ENCODE assay signal across 13 mouse cellular contexts in the genomic region with DNA sequence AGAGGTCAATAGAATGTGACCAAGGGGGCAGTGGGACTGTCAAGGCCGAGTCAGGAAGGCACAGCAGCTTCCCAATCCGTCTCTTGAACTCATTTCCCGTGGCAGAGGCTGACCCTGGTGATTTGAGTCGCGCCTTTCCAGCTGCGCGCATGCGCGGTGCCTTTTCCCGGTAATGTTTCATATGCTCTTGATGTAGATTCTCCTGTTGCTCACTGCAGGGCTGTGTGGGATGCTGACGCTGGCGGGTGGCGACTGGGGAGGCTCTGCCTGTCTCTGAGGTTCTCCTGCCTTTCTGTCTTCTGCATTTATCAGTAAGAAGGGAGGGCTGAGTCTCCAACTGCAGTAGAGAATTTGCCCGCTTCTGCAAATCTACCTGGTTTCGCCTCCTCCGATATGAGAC. TPM values are rescaled to one million over a fixed set of nuclear protein-coding genes. Genes with fewer than 3 reads are reported as not detected.
DNase-seq lines count a peak whose midpoint lies in the region; ATAC-seq and TF ChIP-seq lines count a peak whose summit lies in the region.
"Had no signal": no experiment of that assay in that cellular context is flagged by ENCODE, and none has a peak within 500 bp of the region (broad histone marks: within the 10 kb centered on the region; RNA-seq: fewer than 3 reads in every experiment).

No protein-coding gene starts in this region.

- H3K27me3 ChIP-seq in limb, embryonic 13.5 days, result peaks cover 50% of the 10 kb centered on the region

- H3K27ac ChIP-seq in cortical plate, adult 2 months (ENCODE audit: insufficient read depth, low read length), result no peak overlapping the region
- no peak overlapping the region for H3K27ac ChIP-seq in limb, embryonic 13.5 days

- 51% methylated on average over 16 of the region's 16 CpGs for WGBS in limb, embryonic 13.5 days

- peak; percentile 54 for DNase-seq in left cerebral cortex, adult 11 months (ENCODE audit: low spot score)
- DNase-seq in left cerebral cortex, postnatal 4 days, result no peak
- DNase-seq in frontal cortex, postnatal 36 days (ENCODE audit: low spot score in 2 of 2), result peak; percentile 74 to 77
- DNase-seq in kidney, adult 18-20 months, result no peak
- DNase-seq in gastrocnemius, postnatal 36 days, result no peak
- DNase-seq: kidney, postnatal 14 days; lung, adult 2 months; spleen, adult 18-20 months had no signal

- no peak for ATAC-seq in limb, embryonic 13.5 days (ENCODE audit: low FRiP score, low read depth)
- no peak for ATAC-seq in inflammation-experienced regulatory T-cells, adult 6 months

- peak overlapping the region; percentile 25 for H3K4me2 ChIP-seq in limb, embryonic 13.5 days (replicated peaks)
- H3K4me2 ChIP-seq: heart, embryonic 12.5 days had no signal

- peak; percentile 26; the same call in 1 of the 2 replicates for TF ChIP-seq POLR2A in cortical plate, adult 2 months (IDR thresholded peaks at IDR 0.05; ENCODE audit: extremely low read depth, insufficient read depth, low read length)

- H3K36me3 ChIP-seq in limb, embryonic 13.5 days, result no peaks in the 10 kb centered on the region
- H3K36me3 ChIP-seq: heart, embryonic 12.5 days had no signal

- H3K9ac ChIP-seq in limb, embryonic 13.5 days, result no peak overlapping the region
- H3K9ac ChIP-seq: heart, embryonic 12.5 days had no signal

- intact Hi-C loops in left cerebral cortex, postnatal 4 days (cut with DNase I), result no loop called here
- intact Hi-C loops in gastrocnemius, postnatal 36 days (cut with DNase I), result no loop called here

- no peak overlapping the region for H3K4me3 ChIP-seq in cortical plate, adult 2 months (ENCODE audit: insufficient read depth, low read length)
- H3K4me3 ChIP-seq in limb, embryonic 13.5 days, result no peak overlapping the region
- H3K4me3 ChIP-seq: heart, embryonic 12.5 days; myocyte had no signal

- H3K4me1 ChIP-seq in cortical plate, adult 2 months (ENCODE audit: control insufficient read depth, insufficient read depth, low read length), result no peaks in the 10 kb centered on the region
- peaks cover 26% of the 10 kb centered on the region for H3K4me1 ChIP-seq in limb, embryonic 13.5 days
- H3K4me1 ChIP-seq: heart, embryonic 12.5 days had no signal

- no peaks in the 10 kb centered on the region for H3K9me3 ChIP-seq in limb, embryonic 13.5 days
- H3K9me3 ChIP-seq: heart, embryonic 12.5 days had no signal

- TF ChIP-seq CTCF in cortical plate, adult 2 months (IDR thresholded peaks at IDR 0.05; ENCODE audit: extremely low read depth, insufficient read depth, low read length), result no peak

RNA-seq across cellular contexts. Expression of a gene that starts 2.8 kb away (rescaled TPM):
- not detected for total RNA-seq in left cerebral cortex, postnatal 4 days (2021)
- 0.25 and 0.32 TPM in 2 replicates for polyA plus RNA-seq in cortical plate, adult 2 months (2012; rRNA removed)
- not detected in 2 replicates for polyA plus RNA-seq in limb, embryonic 13.5 days (2015; fragmentation: Nextera tagmentation; extraction: Ambion mirVana)
- total RNA-seq in gastrocnemius, postnatal 36 days (2021), result not detected
- polyA plus RNA-seq in inflammation-experienced regulatory T-cells, adult 6 months (2017; shearing (Covaris generic)), result not detected
- polyA plus RNA-seq: heart, embryonic 12.5 days; lung, adult 2 months; myocyte had no signal

RNA-seq across cellular contexts. Expression of a gene that starts 43.7 kb away (rescaled TPM):
- total RNA-seq in left cerebral cortex, postnatal 4 days (2021), result 10 to 100 TPM; 67.4 to 74.9 TPM
- polyA plus RNA-seq in cortical plate, adult 2 months (2012; rRNA removed), result 57.3 and 58.1 TPM in 2 replicates
- 2.7 and 3.4 TPM in 2 replicates for polyA plus RNA-seq in limb, embryonic 13.5 days (2015; fragmentation: Nextera tagmentation; extraction: Ambion mirVana)
- total RNA-seq in gastrocnemius, postnatal 36 days (2021), result under 1 TPM; 0.32 to 0.61 TPM
- polyA plus RNA-seq in inflammation-experienced regulatory T-cells, adult 6 months (2017; shearing (Covaris generic)), result not detected

Comparison
In these comparisons a context has a peak if more than half of its experiments do, and no peak if none do; other contexts are left out.
1. DNase-seq: peak in left cerebral cortex, adult 11 months (single experiment) and frontal cortex, postnatal 36 days (2 of 2); none in left cerebral cortex, postnatal 4 days (single experiment), kidney, adult 18-20 months (single experiment) and gastrocnemius, postnatal 36 days (0 of 2).
2. RNA of a gene that starts 43.7 kb away (polyA plus RNA-seq): 57.3 to 58.1 TPM in cortical plate, adult 2 months; 2.7 to 3.4 TPM in limb, embryonic 13.5 days and not detected in inflammation-experienced regulatory T-cells, adult 6 months; every median in the first group is over 10 times any median in the second.